Mouse (Mus musculus) midbrain, embryonic 14.5 days (tissue): Measurements from ENCODE around the gene Klk7. TPM values are rescaled to one million over a fixed set of nuclear protein-coding genes. Genes with fewer than 3 reads are reported as not detected.

Experiments used
- ATAC-seq: fragments of 200-750 bp; cut with Nextera tagmentation; 2 replicates; pipeline ENCODE4 v1.8.0; 2017; ENCODE audit warnings: moderate number of reproducible peaks, moderate library complexity; ENCODE audit not compliant: low FRiP score, low TSS enrichment
- DNase-seq: peaks from one replicate; pipeline ENCODE4 v3.0.0-alpha.2; 2015
- H3K27ac ChIP-seq: fragments of 300-500 bp; sonication (generic); replicated peaks from 2 replicates; pipeline ENCODE4 v1.5.1; 2014; ENCODE audit warnings: mild to moderate bottlenecking, low read depth, low read length, moderate library complexity
- H3K27me3 ChIP-seq: fragments of 300-500 bp; sonication (generic); 2 replicates; pipeline ENCODE4 v1.6.1; 2014; ENCODE audit warnings: low read length, control low read depth, mixed read lengths; ENCODE audit not compliant: control insufficient read depth, insufficient read depth
- H3K36me3 ChIP-seq: fragments of 300-500 bp; sonication (generic); 2 replicates; pipeline ENCODE4 v1.6.1; 2014; ENCODE audit warnings: low read length, control low read depth; ENCODE audit not compliant: control insufficient read depth, insufficient read depth
- H3K4me1 ChIP-seq: fragments of 300-500 bp; sonication (generic); 2 replicates; pipeline ENCODE4 v1.6.1; 2014; ENCODE audit warnings: mild to moderate bottlenecking, antibody characterized with exemption, low read length, control low read depth; ENCODE audit not compliant: control insufficient read depth, insufficient read depth
- H3K4me2 ChIP-seq: fragments of 300-500 bp; sonication (generic); 2 replicates; pipeline ENCODE4 v1.6.1; 2014; ENCODE audit warnings: mild to moderate bottlenecking, low read length, moderate library complexity
- H3K4me3 ChIP-seq: fragments of 300-500 bp; sonication (generic); replicated peaks from 2 replicates; pipeline ENCODE4 v1.5.1; 2014; ENCODE audit warnings: low read depth, low read length
- H3K9ac ChIP-seq: fragments of 300-500 bp; sonication (generic); replicated peaks from 2 replicates; pipeline ENCODE4 v1.6.1; 2014; ENCODE audit warnings: mild to moderate bottlenecking, low read length, moderate library complexity
- H3K9me3 ChIP-seq: fragments of 300-500 bp; sonication (generic); 2 replicates; pipeline ENCODE4 v1.6.1; 2016; ENCODE audit warnings: low read length, control low read depth, mixed read lengths; ENCODE audit not compliant: control insufficient read depth
- WGBS: fragments of 180-500 bp; shearing (Covaris S2); extraction: QIAGEN DNeasy Blood & Tissue Kit; methylation state at CpG from one replicate; pipeline ENCODE4 v1.1.7; 2014; 5-methylcytosine and 5-hydroxymethylcytosine counted together
- polyA plus RNA-seq: library from polyadenylated mRNA; unstranded; fragments of >200 nt; fragmentation: Nextera tagmentation; extraction: Ambion mirVana; gene quantifications from 2 replicates; pipeline ENCODE4 v1.2.1, GENCODE M21; 2014

Gene Klk7
- polyA plus RNA-seq, 1 experiment from 2014 or later, result not detected

DNA sequence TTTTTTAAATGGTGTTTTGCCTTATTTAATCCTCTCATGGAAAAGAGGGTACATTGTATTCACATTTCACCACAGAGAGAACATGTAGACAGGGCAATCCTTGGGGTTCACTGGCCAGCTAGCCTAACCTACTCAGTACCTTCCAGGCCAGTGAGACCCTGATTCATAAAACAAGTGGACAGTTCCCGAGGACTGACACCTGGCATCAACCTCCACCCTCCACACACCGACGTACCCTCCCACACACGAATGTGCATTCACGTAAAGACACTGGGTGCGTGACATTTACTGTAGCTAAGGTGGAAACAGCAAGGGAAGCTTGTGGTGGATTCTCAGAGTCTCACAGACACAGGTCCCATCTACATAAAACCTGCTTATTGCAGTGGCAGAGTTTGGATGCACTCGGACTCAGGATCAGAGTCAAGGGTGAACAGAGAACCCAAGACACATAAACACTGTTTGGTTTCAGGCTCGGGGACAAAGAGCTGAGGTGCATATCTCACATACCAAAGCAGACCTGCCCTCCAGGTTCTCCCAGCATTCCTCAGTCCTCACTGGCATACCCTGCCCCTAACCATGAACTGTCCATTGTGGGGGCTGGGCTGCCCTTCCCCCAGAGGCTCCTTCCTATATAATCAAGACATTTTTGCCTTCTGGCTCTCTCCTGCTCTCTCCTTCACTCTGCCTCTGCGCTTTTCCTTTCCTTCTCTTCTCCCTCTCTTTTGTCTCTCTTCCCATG is 43.7 kb downstream of the Klk7 start:
- Histone ChIP-seq H3K4me3 (no peak overlapping the region), H3K9ac (no peak overlapping the region), H3K9me3 (no peaks in the 10 kb centered on the region), H3K4me1 (no peaks in the 10 kb centered on the region), H3K27ac (no peak overlapping the region), H3K4me2 (no peak overlapping the region), H3K36me3 (no peaks in the 10 kb centered on the region), H3K27me3 (no peaks in the 10 kb centered on the region)
- ATAC-seq (no peak), DNase-seq (no peak)
- WGBS, result 88% methylated on average over 9 of the region's 9 CpGs

DNA sequence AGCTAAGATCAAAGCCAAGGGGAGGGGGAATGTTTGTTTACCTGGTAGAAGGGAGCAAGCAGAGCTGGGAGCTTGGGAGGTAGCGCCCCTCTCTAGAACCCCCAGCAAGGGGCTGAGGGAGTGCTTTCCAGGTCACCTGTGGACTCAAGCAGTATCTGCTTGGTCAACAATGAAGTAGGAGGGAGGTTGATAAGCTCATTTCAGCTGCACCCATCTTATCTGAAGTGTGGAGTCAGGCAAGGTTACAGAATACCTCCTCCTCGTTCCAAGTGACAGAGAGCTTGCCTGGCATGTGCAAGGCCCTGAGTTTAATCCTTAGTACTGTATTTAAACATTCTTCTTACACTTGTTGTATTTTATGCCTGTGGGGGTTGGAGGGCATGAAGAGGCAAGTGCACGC is 44.6 kb downstream of the Klk7 start:
- no peak for DNase-seq
- no peak overlapping the region for H3K4me2 ChIP-seq
- H3K4me3 ChIP-seq, result no peak overlapping the region
- no peaks in the 10 kb centered on the region for H3K36me3 ChIP-seq
- H3K9ac ChIP-seq, result no peak overlapping the region
- no peaks in the 10 kb centered on the region for H3K9me3 ChIP-seq
- H3K4me1 ChIP-seq, result no peaks in the 10 kb centered on the region
- WGBS, result 84% methylated on average over 3 of the region's 3 CpGs
- ATAC-seq, result no peak
- H3K27me3 ChIP-seq, result no peaks in the 10 kb centered on the region
- no peak overlapping the region for H3K27ac ChIP-seq

DNA sequence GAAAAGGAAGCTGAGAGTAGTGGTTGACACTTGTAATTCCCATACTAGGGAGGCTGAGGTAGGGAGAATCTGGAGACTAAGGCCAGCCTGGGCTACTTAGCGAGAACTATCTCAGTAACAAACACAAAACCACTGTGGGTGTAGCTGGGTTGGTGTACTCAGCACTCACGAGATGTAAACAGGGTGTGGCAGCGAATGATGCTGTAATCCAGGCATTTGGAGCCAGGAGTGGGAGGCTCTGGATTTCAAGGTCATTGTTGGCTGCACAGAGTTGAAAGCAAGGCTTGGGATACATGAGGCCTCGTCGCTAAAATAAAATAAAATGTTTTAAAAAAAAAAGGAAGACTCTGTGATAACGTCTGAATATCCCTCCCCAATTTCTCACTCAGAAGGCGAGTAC is 45.2 kb downstream of the Klk7 start:
- H3K4me3 ChIP-seq, result no peak overlapping the region
- ATAC-seq, result no peak
- 86% methylated on average over 7 of the region's 7 CpGs for WGBS

DNA sequence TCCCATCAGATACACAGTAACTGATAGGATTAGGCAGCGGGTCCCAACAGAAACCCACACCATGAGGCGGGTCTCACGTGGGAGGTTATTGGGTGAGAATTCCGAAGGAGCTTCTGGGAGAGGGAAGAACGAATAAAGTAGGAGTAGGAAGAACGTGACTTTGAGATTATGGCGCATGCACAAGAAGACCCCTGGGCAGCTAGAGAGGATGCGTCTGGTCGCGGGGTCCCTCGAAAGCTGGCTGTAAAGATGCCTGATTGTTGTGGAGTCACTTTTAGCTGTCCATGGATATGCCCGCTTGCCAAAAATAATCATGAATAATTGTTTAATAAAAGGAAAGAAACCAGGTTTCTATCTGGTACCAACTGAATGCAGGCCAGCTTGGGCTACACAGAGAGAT is 46.4 kb downstream of the Klk7 start:
- H3K4me3 ChIP-seq, result no peak overlapping the region
- H3K27me3 ChIP-seq, result no peaks in the 10 kb centered on the region
- no peaks in the 10 kb centered on the region for H3K4me1 ChIP-seq
- no peaks in the 10 kb centered on the region for H3K9me3 ChIP-seq
- no peak overlapping the region for H3K4me2 ChIP-seq
- WGBS, result 92% methylated on average over 12 of the region's 12 CpGs
- ATAC-seq (no peak), DNase-seq (no peak)
- H3K27ac ChIP-seq, result no peak overlapping the region
- no peaks in the 10 kb centered on the region for H3K36me3 ChIP-seq
- no peak overlapping the region for H3K9ac ChIP-seq

More for the DNA sequence above, 45.2 kb downstream of the Klk7 start:
- Histone ChIP-seq H3K4me1 (no peaks in the 10 kb centered on the region), H3K9me3 (no peaks in the 10 kb centered on the region), H3K9ac (no peak overlapping the region), H3K36me3 (no peaks in the 10 kb centered on the region), H3K4me2 (no peak overlapping the region), H3K27ac (no peak overlapping the region), H3K27me3 (no peaks in the 10 kb centered on the region)
- DNase-seq, result no peak

DNA sequence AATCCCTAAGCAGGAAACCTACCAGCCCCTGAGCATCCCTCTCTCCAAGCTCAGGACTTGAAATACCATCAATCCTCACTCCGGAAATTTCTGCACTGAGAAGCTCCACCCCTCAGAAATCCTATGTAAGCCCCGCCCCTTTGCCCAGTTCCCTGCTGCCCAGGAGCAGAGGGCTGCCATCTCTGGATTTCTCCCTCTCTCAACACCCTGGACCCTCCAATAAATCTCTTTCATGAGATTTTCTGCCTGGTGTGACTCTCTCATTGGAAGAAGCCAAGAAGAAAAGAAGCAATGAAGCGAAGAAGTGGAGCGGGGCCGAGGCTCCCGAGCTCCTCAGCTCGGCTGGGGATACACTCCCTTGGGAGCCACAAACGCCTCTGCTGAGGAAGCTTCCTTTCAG is 49.3 kb downstream of the Klk7 start:
- no peak overlapping the region for H3K4me3 ChIP-seq
- no peak overlapping the region for H3K27ac ChIP-seq
- H3K9me3 ChIP-seq, result no peaks in the 10 kb centered on the region
- WGBS, result 29% methylated on average over 8 of the region's 8 CpGs
- H3K4me1 ChIP-seq, result no peaks in the 10 kb centered on the region
- no peak overlapping the region for H3K9ac ChIP-seq
- H3K27me3 ChIP-seq, result no peaks in the 10 kb centered on the region
- no peaks in the 10 kb centered on the region for H3K36me3 ChIP-seq
- DNase-seq, result no peak
- no peak overlapping the region for H3K4me2 ChIP-seq
- ATAC-seq, result no peak

Other genes with a start within 250 kb of the Klk7 start
- gene Zfp658, start 249.0 kb upstream of the Klk7 start, polyA plus RNA-seq, result 7.0 and 10.3 TPM in 2 replicates
- 14.5 and 19.4 TPM in 2 replicates for gene Zfp719, start 231.7 kb upstream of the Klk7 start, polyA plus RNA-seq
- gene Zfp819, start 204.1 kb upstream of the Klk7 start, polyA plus RNA-seq, result 0.27 and 0.54 TPM in 2 replicates
- 0.15 TPM in 1 of 2 replicates, not detected in the other for gene Ceacam18, start 176.6 kb upstream of the Klk7 start, polyA plus RNA-seq
- 0.21 TPM in 1 of 2 replicates, not detected in the other for gene Siglece, start 151.1 kb upstream of the Klk7 start, polyA plus RNA-seq
- 16.6 and 23.4 TPM in 2 replicates for gene Ctu1, start 139.3 kb upstream of the Klk7 start, polyA plus RNA-seq
- gene Klk14, start 120.9 kb upstream of the Klk7 start, polyA plus RNA-seq, result not detected in 2 replicates
- gene Klk13, start 98.7 kb upstream of the Klk7 start, polyA plus RNA-seq, result not detected in 2 replicates
- not detected in 2 replicates for gene Klk12, start 42.4 kb upstream of the Klk7 start, polyA plus RNA-seq
- gene Klk11, start 36.7 kb upstream of the Klk7 start, polyA plus RNA-seq, result not detected in 2 replicates
- not detected in 2 replicates for gene Klk10, start 30.3 kb upstream of the Klk7 start, polyA plus RNA-seq
- not detected in 2 replicates for gene Klk9, start 19.4 kb upstream of the Klk7 start, polyA plus RNA-seq
- 6.2 and 6.7 TPM in 2 replicates for gene Klk8, start 13.7 kb upstream of the Klk7 start, polyA plus RNA-seq
- not detected in 2 replicates for gene Klk6, start 13.2 kb downstream of the Klk7 start, polyA plus RNA-seq
- not detected in 2 replicates for gene Klk5, start 30.7 kb downstream of the Klk7 start, polyA plus RNA-seq
- not detected in 2 replicates for gene Klk4, start 69.9 kb downstream of the Klk7 start, polyA plus RNA-seq
- not detected in 2 replicates for gene Klk15, start 122.4 kb downstream of the Klk7 start, polyA plus RNA-seq
- gene Klk1b8, start 139.4 kb downstream of the Klk7 start, polyA plus RNA-seq, result not detected in 2 replicates
- not detected in 2 replicates for gene Klk1b1, start 155.5 kb downstream of the Klk7 start, polyA plus RNA-seq
- gene Klk1b9, start 164.8 kb downstream of the Klk7 start, polyA plus RNA-seq, result not detected in 2 replicates
- gene Klk1b11, start 184.6 kb downstream of the Klk7 start, polyA plus RNA-seq, result not detected in 2 replicates
- gene Klk1b26, start 200.9 kb downstream of the Klk7 start, polyA plus RNA-seq, result not detected in 2 replicates
- gene Klk1b27, start 241.0 kb downstream of the Klk7 start, polyA plus RNA-seq, result not detected in 2 replicates